Mouse (Mus musculus) hindbrain, embryonic 11.5 days (tissue): ENCODE data around the gene Cox16. TPM values are rescaled to one million over a fixed set of nuclear protein-coding genes. Genes with fewer than 3 reads are reported as not detected.
A peak's percentile ranks its signal among the peaks of the same experiment; 100 is the strongest.

Experiments
- ATAC-seq: fragments of 200-750 bp; cut with Nextera tagmentation; 2 replicates; pipeline ENCODE4 v1.8.0; 2017; ENCODE audit warnings: mild to moderate bottlenecking, moderate TSS enrichment, moderate library complexity; ENCODE audit not compliant: low FRiP score
- DNase-seq: peaks from one replicate; pipeline ENCODE4 v3.0.0-alpha.2; 2015; ENCODE audit warnings: low spot score
- H3K27ac ChIP-seq: fragments of 300-500 bp; sonication (generic); 2 replicates; pipeline ENCODE4 v1.5.1; 2014; ENCODE audit warnings: mild to moderate bottlenecking, low read depth, low read length
- H3K27me3 ChIP-seq: fragments of 300-500 bp; sonication (generic); 2 replicates; pipeline ENCODE4 v1.6.1; 2014; ENCODE audit warnings: mild to moderate bottlenecking, low read length, moderate library complexity, mixed read lengths; ENCODE audit not compliant: control insufficient read depth, insufficient read depth
- H3K36me3 ChIP-seq: fragments of 300-500 bp; sonication (generic); 2 replicates; pipeline ENCODE4 v1.6.1; 2014; ENCODE audit warnings: mild to moderate bottlenecking, low read length, moderate library complexity, mixed read lengths; ENCODE audit not compliant: control insufficient read depth, insufficient read depth
- H3K4me1 ChIP-seq: fragments of 300-500 bp; sonication (generic); replicated peaks from 2 replicates; pipeline ENCODE4 v1.6.1; 2014; ENCODE audit warnings: low read length, mixed read lengths; ENCODE audit not compliant: control insufficient read depth, insufficient read depth
- H3K4me2 ChIP-seq: fragments of 300-500 bp; sonication (generic); replicated peaks from 2 replicates; pipeline ENCODE4 v1.6.1; 2014; ENCODE audit warnings: mild to moderate bottlenecking, low read depth, low read length
- H3K4me3 ChIP-seq: fragments of 300-500 bp; sonication (generic); 2 replicates; pipeline ENCODE4 v1.5.1; 2014; ENCODE audit warnings: low read depth, low read length
- H3K9ac ChIP-seq: fragments of 300-500 bp; sonication (generic); 2 replicates; pipeline ENCODE4 v1.6.1; 2014; ENCODE audit warnings: low read depth, low read length
- H3K9me3 ChIP-seq: fragments of 300-500 bp; sonication (generic); 2 replicates; pipeline ENCODE4 v1.6.1; 2016; ENCODE audit warnings: low read length; ENCODE audit not compliant: control insufficient read depth
- WGBS: fragments of 180-500 bp; shearing (Covaris S2); extraction: QIAGEN DNeasy Blood & Tissue Kit; methylation state at CpG from one replicate; pipeline ENCODE4 v1.1.7; 2014; 5-methylcytosine and 5-hydroxymethylcytosine counted together
- polyA plus RNA-seq: library from polyadenylated mRNA; unstranded; fragments of >200 nt; fragmentation: Nextera tagmentation; extraction: Ambion mirVana; gene quantifications from 2 replicates; pipeline ENCODE4 v1.2.1, GENCODE M21; 2014

Gene Cox16
- polyA plus RNA-seq, 1 experiment from 2014 or later = 136 TPM

GRCm38 (mm10) chr12:81332875-81333421 is 152.0 kb downstream of the Cox16 start, which contains the start of gene Slc8a3:
Gene Slc8a3 (minus strand): TSS chr12:81333180.
- Histone ChIP-seq H3K36me3 (no peaks in the 10 kb centered on the region), H3K27ac (peak within 1 kb of the TSS; percentile 36; the same call in 1 of the 2 replicates), H3K27me3 (peaks cover 3% of the 10 kb centered on the region; the same call in 1 of the 2 replicates), H3K4me1 (no peaks in the 10 kb centered on the region), H3K9ac (peak within 1 kb of the TSS; percentile 79), H3K9me3 (no peaks in the 10 kb centered on the region), H3K4me3 (peak within 1 kb of the TSS; percentile 60), H3K4me2 (peak within 1 kb of the TSS; percentile 97)
- WGBS = 0% methylated on average over 30 of the region's 47 CpGs
- DNase-seq (peak; percentile 69), ATAC-seq (peak; percentile 79)

- Histone ChIP-seq H3K9ac (peak overlapping the region; percentile 79), H3K27ac (peak overlapping the region; percentile 36; the same call in 1 of the 2 replicates), H3K4me1 (no peaks in the 10 kb centered on the region), H3K27me3 (peaks cover 3% of the 10 kb centered on the region; the same call in 1 of the 2 replicates), H3K4me3 (peak overlapping the region; percentile 60), H3K36me3 (no peaks in the 10 kb centered on the region), H3K9me3 (no peaks in the 10 kb centered on the region), H3K4me2 (peak overlapping the region; percentile 97)
- ATAC-seq = peak; percentile 71
- under 1% methylated on average over 51 of the region's 54 CpGs for WGBS
- DNase-seq = peak; percentile 81
These were observed 152.7 kb downstream of the Cox16 start for GRCm38 (mm10) chr12:81331937-81332874.

- H3K4me2 ChIP-seq = peak overlapping the region; percentile 97; the same call in 1 of the 2 replicates
- no peaks in the 10 kb centered on the region for H3K4me1 ChIP-seq
- 0 out of 2 replicates have a peak overlapping the region, but pooled peaks have one; percentile 7 for H3K9ac ChIP-seq
- H3K36me3 ChIP-seq = no peaks in the 10 kb centered on the region
- ATAC-seq (no peak), DNase-seq (peak; percentile 7)
- H3K4me3 ChIP-seq = no peak overlapping the region
- peaks cover 3% of the 10 kb centered on the region; the same call in 1 of the 2 replicates for H3K27me3 ChIP-seq
- H3K27ac ChIP-seq = no peak overlapping the region
- H3K9me3 ChIP-seq = no peaks in the 10 kb centered on the region
- 51% methylated on average over 5 of the region's 5 CpGs for WGBS
These were observed 153.8 kb downstream of the Cox16 start for GRCm38 (mm10) chr12:81331046-81331638.

- Histone ChIP-seq H3K4me3 (no peak overlapping the region), H3K9ac (no peak overlapping the region), H3K9me3 (no peaks in the 10 kb centered on the region), H3K27me3 (no peaks in the 10 kb centered on the region), H3K4me2 (no peak overlapping the region), H3K36me3 (no peaks in the 10 kb centered on the region), H3K27ac (no peak overlapping the region), H3K4me1 (no peaks in the 10 kb centered on the region)
- ATAC-seq (no peak), DNase-seq (no peak)
- WGBS = 83% methylated on average over 3 of the region's 3 CpGs
These were observed 159.9 kb downstream of the Cox16 start for GRCm38 (mm10) chr12:81324991-81325390.

GRCm38 (mm10) chr12:81324116-81324515 is 160.8 kb downstream of the Cox16 start:
- DNase-seq (no peak), ATAC-seq (no peak)
- no peaks in the 10 kb centered on the region for H3K9me3 ChIP-seq
- no peaks in the 10 kb centered on the region for H3K27me3 ChIP-seq
- no peak overlapping the region for H3K9ac ChIP-seq
- WGBS = 94% methylated on average over 3 of the region's 3 CpGs
- no peak overlapping the region for H3K4me3 ChIP-seq
- H3K4me2 ChIP-seq = no peak overlapping the region
- no peak overlapping the region for H3K27ac ChIP-seq
- H3K4me1 ChIP-seq = no peaks in the 10 kb centered on the region
- H3K36me3 ChIP-seq = no peaks in the 10 kb centered on the region

GRCm38 (mm10) chr12:81321021-81321420 is 163.9 kb downstream of the Cox16 start:
- H3K27me3 ChIP-seq = no peaks in the 10 kb centered on the region
- 68% methylated on average over 1 of the region's 1 CpGs for WGBS
- H3K4me2 ChIP-seq = no peak overlapping the region
- H3K36me3 ChIP-seq = no peaks in the 10 kb centered on the region
- H3K27ac ChIP-seq = no peak overlapping the region
- no peaks in the 10 kb centered on the region for H3K9me3 ChIP-seq
- H3K4me1 ChIP-seq = no peaks in the 10 kb centered on the region
- peak; percentile 7 for DNase-seq
- H3K9ac ChIP-seq = no peak overlapping the region
- ATAC-seq = no peak
- H3K4me3 ChIP-seq = no peak overlapping the region

GRCm38 (mm10) chr12:81317811-81318210 is 167.1 kb downstream of the Cox16 start:
- no peak overlapping the region for H3K4me3 ChIP-seq

GRCm38 (mm10) chr12:81315953-81316352 is 169.0 kb downstream of the Cox16 start:
- 87% methylated on average over 5 of the region's 5 CpGs for WGBS
- DNase-seq = no peak
- Histone ChIP-seq H3K9ac (no peak overlapping the region), H3K4me2 (no peak overlapping the region), H3K9me3 (no peaks in the 10 kb centered on the region), H3K27me3 (no peaks in the 10 kb centered on the region), H3K27ac (no peak overlapping the region), H3K36me3 (no peaks in the 10 kb centered on the region), H3K4me1 (no peaks in the 10 kb centered on the region), H3K4me3 (no peak overlapping the region)
- no peak for ATAC-seq

More at GRCm38 (mm10) chr12:81317811-81318210, 167.1 kb downstream of the Cox16 start:
- WGBS = 18% methylated on average over 2 of the region's 2 CpGs
- no peaks in the 10 kb centered on the region for H3K4me1 ChIP-seq
- no peak overlapping the region for H3K27ac ChIP-seq
- ATAC-seq (no peak), DNase-seq (peak; percentile 9)
- no peaks in the 10 kb centered on the region for H3K36me3 ChIP-seq
- no peaks in the 10 kb centered on the region for H3K27me3 ChIP-seq
- no peak overlapping the region for H3K4me2 ChIP-seq
- no peaks in the 10 kb centered on the region for H3K9me3 ChIP-seq
- H3K9ac ChIP-seq = no peak overlapping the region
